Mouse (Mus musculus): Measurements from ENCODE around the gene Gm20661. TPM values are rescaled to one million over a fixed set of nuclear protein-coding genes. Genes with fewer than 3 reads are reported as not detected.

The Gm20661 gene
- total and polyA plus RNA-seq, 3 experiments: 0.35 to 0.85 TPM; not detected in 1

DNA sequence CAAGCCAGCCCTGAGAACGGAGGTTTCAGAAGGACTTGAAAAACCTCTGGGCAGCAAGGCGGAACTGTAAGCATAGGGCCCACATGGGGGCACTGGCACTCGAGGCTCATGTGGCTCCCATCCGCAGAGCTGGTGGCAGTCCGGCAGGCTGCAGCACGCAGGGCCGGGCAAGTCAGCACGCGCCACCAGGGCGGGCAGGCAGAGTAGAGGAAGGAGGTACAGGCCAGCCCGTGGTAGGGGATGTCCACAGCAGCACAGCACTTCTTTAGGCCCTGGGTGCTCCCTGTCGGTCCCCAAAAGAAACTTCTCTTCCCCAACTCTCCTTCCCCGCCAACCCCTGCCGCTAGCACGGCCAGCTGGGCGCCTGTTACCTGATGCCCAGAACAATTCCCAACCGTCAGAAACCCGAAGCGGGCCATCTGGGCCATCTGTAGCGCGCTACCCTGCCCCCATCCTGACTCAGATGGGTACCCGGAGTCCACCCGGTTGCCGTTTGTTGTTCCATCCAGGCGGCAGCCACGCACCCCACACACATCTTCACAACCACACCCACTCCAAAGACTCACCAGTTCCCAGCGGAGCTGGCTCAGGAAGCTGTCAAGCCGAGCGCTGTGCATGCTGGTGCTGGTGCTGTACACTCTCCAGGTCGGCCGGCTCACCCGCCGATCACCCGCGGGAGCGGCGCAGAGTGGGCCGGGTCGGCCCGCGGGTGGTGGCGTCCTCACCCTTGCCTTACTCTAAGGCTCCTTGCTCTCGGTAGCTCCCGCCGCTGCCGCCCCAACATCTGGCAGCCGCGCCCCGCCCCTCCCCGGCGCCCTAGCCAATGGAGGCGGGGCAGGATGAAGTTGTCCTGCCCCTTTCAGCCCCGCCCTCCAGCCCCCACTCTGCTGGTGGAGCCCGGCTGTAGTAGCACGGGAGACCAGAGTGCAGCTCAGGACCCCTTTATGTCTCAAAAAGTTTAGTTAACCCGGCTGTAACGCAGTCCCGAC is 2.6 kb downstream of the Gm20661 start, which contains the start of gene Inka1 (continued):
- TF ChIP-seq CHD2 (IDR thresholded peaks at IDR 0.05; ENCODE audit: low read length) (peak; percentile 10; the same call in 1 of the 2 replicates), TCF12 (IDR thresholded peaks at IDR 0.05; ENCODE audit: low read depth, low read length) (peak; percentile 56; the same call in 1 of the 2 replicates), BHLHE40 (IDR thresholded peaks at IDR 0.05; ENCODE audit: borderline replicate concordance, low read depth, low read length) (peak; percentile 13; the same call in 1 of the 2 replicates), HCFC1 (IDR thresholded peaks at IDR 0.05; ENCODE audit: low read depth, low read length) (peak; percentile 37; the same call in 1 of the 2 replicates), CTCF (IDR thresholded peaks at IDR 0.05 in 2 of 3, conservative IDR thresholded peaks at IDR 0.05 in 1 of 3; ENCODE audit: control insufficient read depth in 1 of 3, insufficient read depth in 1 of 3, low read depth in 2 of 3, low read length in 3 of 3, poor library complexity in 1 of 3, severe bottlenecking in 1 of 3) (peak in 1 of 3 experiments; percentile 14; a peak in 1 of 6 replicates), RAD21 (IDR thresholded peaks at IDR 0.05; ENCODE audit: low read depth, low read length) (no peak; the same call in 1 of the 2 replicates), UBTF (IDR thresholded peaks at IDR 0.05; ENCODE audit: borderline replicate concordance, insufficient read depth, low read depth, low read length) (0 out of 2 replicates have a peak, but pooled peaks have one; percentile 34), USF2 (IDR thresholded peaks at IDR 0.05; ENCODE audit: borderline replicate concordance in 1 of 2, insufficient read depth in 1 of 2, low read depth in 1 of 2, low read length in 2 of 2) (no peak), TBP (IDR thresholded peaks at IDR 0.05; ENCODE audit: low read depth, low read length) (peak; percentile 76), ZMIZ1 (IDR thresholded peaks at IDR 0.05; ENCODE audit: low read depth, low read length) (peak; percentile 85), NRF1 (IDR thresholded peaks at IDR 0.05; ENCODE audit: insufficient read depth, low read depth, low read length, poor library complexity, severe bottlenecking) (no peak), CHD1 (IDR thresholded peaks at IDR 0.05; ENCODE audit: low read depth, low read length) (no peak)

- peaks cover 30% of the 10 kb centered on the region for H3K79me2 ChIP-seq (ENCODE audit: control insufficient read depth, insufficient read depth, low read length, poor library complexity)
- no peak overlapping the region for H3K27ac ChIP-seq (ENCODE audit: control insufficient read depth, low read depth, low read length)
- peak overlapping the region; percentile 41 to 91 for H3K4me3 ChIP-seq (ENCODE audit: control insufficient read depth in 1 of 2, insufficient read depth in 1 of 2, low read depth in 2 of 2, low read length in 2 of 2)
- DNase-seq (ENCODE audit: low read depth, low spot score): peak; percentile 82
- H3K4me1 ChIP-seq (ENCODE audit: control insufficient read depth in 1 of 2, insufficient read depth in 2 of 2, low read length in 2 of 2): peaks cover 26 to 33% of the 10 kb centered on the region in 2 experiments
- H3K9ac ChIP-seq (ENCODE audit: control insufficient read depth, low read depth, low read length, poor library complexity, severe bottlenecking): peak overlapping the region; percentile 60
- TF ChIP-seq TBP (IDR thresholded peaks at IDR 0.05; ENCODE audit: low read depth, low read length) (peak; percentile 48; the same call in 1 of the 2 replicates), MYC (IDR thresholded peaks at IDR 0.05; ENCODE audit: low read depth, low read length) (no peak), POLR2AphosphoS5 (IDR thresholded peaks at IDR 0.05; ENCODE audit: borderline replicate concordance, low read depth, low read length) (no peak), RAD21 (IDR thresholded peaks at IDR 0.05; ENCODE audit: low read depth, low read length) (peak; percentile 65), ZC3H11A (IDR thresholded peaks at IDR 0.05; ENCODE audit: low read depth, low read length) (peak; percentile 55), GATA1 (IDR thresholded peaks at IDR 0.05; ENCODE audit: low read depth, low read length) (peak; percentile 75), ELF1 (IDR thresholded peaks at IDR 0.05; ENCODE audit: low read depth, low read length) (0 out of 2 replicates have a peak, but pooled peaks have one; percentile 13), MAZ (IDR thresholded peaks at IDR 0.05; ENCODE audit: low read depth, low read length) (peak; percentile 45; the same call in 1 of the 2 replicates), SIN3A (IDR thresholded peaks at IDR 0.05; ENCODE audit: low read length) (peak; percentile 64), GABPA (IDR thresholded peaks at IDR 0.05; ENCODE audit: low read depth, low read length) (no peak), CTCF (IDR thresholded peaks at IDR 0.05 in 2 of 3, conservative IDR thresholded peaks at IDR 0.05 in 1 of 3; ENCODE audit: control insufficient read depth in 1 of 3, insufficient read depth in 1 of 3, low read depth in 2 of 3, low read length in 3 of 3, poor library complexity in 1 of 3, severe bottlenecking in 1 of 3) (peak; percentile 76 to 88 (median 79)), JUND (IDR thresholded peaks at IDR 0.05; ENCODE audit: low read depth, low read length) (no peak), ETS1 (IDR thresholded peaks at IDR 0.05; ENCODE audit: low read depth, low read length) (no peak), MAX (IDR thresholded peaks at IDR 0.05; ENCODE audit: low read length) (0 out of 2 replicates have a peak, but pooled peaks have one; percentile 6), SMC3 (IDR thresholded peaks at IDR 0.05; ENCODE audit: low read depth, low read length) (peak; percentile 72)
- no peaks in the 10 kb centered on the region for H3K9me3 ChIP-seq (replicated peaks; ENCODE audit: insufficient read depth, low read length)
- H3K27me3 ChIP-seq (ENCODE audit: control insufficient read depth in 1 of 2, insufficient read depth in 2 of 2, low read length in 2 of 2): no peaks in the 10 kb centered on the region
- peaks cover 4 to 29% of the 10 kb centered on the region in 2 experiments for H3K36me3 ChIP-seq (ENCODE audit: control insufficient read depth in 1 of 2, insufficient read depth in 2 of 2, low read length in 2 of 2)
Measured at GRCm38 (mm10) chr9:107986376-107986775, 3.5 kb downstream of the Gm20661 start.

All from MEL (cell line).